ENCODE assay signal across 12 mouse cellular contexts in the genomic region with DNA sequence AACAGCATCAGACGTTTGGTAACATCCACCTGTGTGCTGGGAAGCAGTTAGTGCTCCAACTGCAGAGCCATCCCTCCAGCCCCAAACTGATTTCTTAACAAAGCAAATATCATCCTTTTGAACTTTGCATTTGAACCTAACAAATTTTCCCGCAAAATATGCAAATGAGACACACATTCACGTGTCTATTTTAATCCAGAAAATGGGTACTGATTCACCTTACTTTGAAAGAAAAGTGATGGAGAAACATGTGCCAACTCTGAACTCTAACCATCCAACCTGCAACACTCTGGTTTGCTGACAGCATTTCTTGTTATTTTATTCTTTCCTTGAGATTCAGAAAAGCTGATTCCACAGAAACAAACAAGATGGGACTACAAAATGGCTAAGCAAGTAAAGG. TPM values are rescaled to one million over a fixed set of nuclear protein-coding genes. Genes with fewer than 3 reads are reported as not detected.
A peak's percentile ranks its signal among the peaks of the same experiment; 100 is the strongest.
DNase-seq lines count a peak whose midpoint lies in the region; ATAC-seq and TF ChIP-seq lines count a peak whose summit lies in the region.
"Had no signal": no experiment of that assay in that cellular context is flagged by ENCODE, and none has a peak within 500 bp of the region (broad histone marks: within the 10 kb centered on the region; RNA-seq: fewer than 3 reads in every experiment).

No protein-coding gene starts in this region.

- H3K4me2 ChIP-seq in heart, embryonic 15.5 days = 0 out of 2 replicates have a peak overlapping the region, but pooled peaks have one; percentile 75
- H3K4me2 ChIP-seq in limb, embryonic 12.5 days = peak overlapping the region; percentile 64; the same call in 1 of the 2 replicates
- H3K4me2 ChIP-seq in CH12.LX (ENCODE audit: insufficient read depth, low read depth, poor library complexity, severe bottlenecking) = peak overlapping the region; percentile 100
- H3K4me2 ChIP-seq in liver, embryonic 13.5 days = peak overlapping the region; percentile 62

- H3K4me3 ChIP-seq in heart, embryonic 15.5 days = no peak overlapping the region
- H3K4me3 ChIP-seq in limb, embryonic 12.5 days (replicated peaks) = no peak overlapping the region
- H3K4me3 ChIP-seq in limb, embryonic 10.5 days = no peak overlapping the region
- H3K4me3 ChIP-seq in CH12.LX (replicated peaks in 1 of 3; ENCODE audit: low read depth in 2 of 3, low read length in 2 of 3, poor library complexity in 1 of 3) = peak overlapping the region in 1 of 3 experiments; percentile 67
- H3K4me3 ChIP-seq in liver, embryonic 13.5 days (replicated peaks) = no peak overlapping the region

- intact Hi-C loops in heart, postnatal 14 days (cut with DNase I) = no loop called here

- H3K36me3 ChIP-seq in heart, embryonic 15.5 days = no peaks in the 10 kb centered on the region
- no peaks in the 10 kb centered on the region for H3K36me3 ChIP-seq in limb, embryonic 12.5 days
- no peaks in the 10 kb centered on the region for H3K36me3 ChIP-seq in limb, embryonic 10.5 days
- H3K36me3 ChIP-seq in CH12.LX (replicated peaks in 1 of 2; ENCODE audit: control insufficient read depth in 1 of 2, insufficient read depth in 1 of 2, low read length in 1 of 2) = no peaks in the 10 kb centered on the region
- no peaks in the 10 kb centered on the region for H3K36me3 ChIP-seq in liver, embryonic 13.5 days
- H3K36me3 ChIP-seq: midbrain, embryonic 15.5 days had no signal

- no peak for TF ChIP-seq EP300 in CH12.LX (IDR thresholded peaks at IDR 0.05; ENCODE audit: low read length)

- no peak for TF ChIP-seq POLR2A in CH12.LX (IDR thresholded peaks at IDR 0.05; ENCODE audit: low read depth, low read length)

- DNase-seq in heart, postnatal 14 days = no peak
- DNase-seq in limb, embryonic 10.5 days (ENCODE audit: low spot score) = no peak
- DNase-seq in CH12.LX (ENCODE audit: extremely low read depth) = no peak
- DNase-seq in liver, embryonic 13.5 days = no peak
- no peak for DNase-seq in layer of hippocampus, adult 9-10 months (ENCODE audit: low spot score)
- no peak for DNase-seq in cerebellum, postnatal 25 days
- DNase-seq: cerebellum, postnatal 10 days; kidney, postnatal 25 days; lung, adult 2 months had no signal

- dilution Hi-C loops in CH12.LX (cut with MboI; ENCODE audit: extremely low pct_ligation_motif_present, extremely low pct_unique_long_range_greater_than_20kb, low sequenced_read_pairs) = no loop called here

- no peak overlapping the region for H3K27ac ChIP-seq in heart, embryonic 15.5 days
- no peak overlapping the region for H3K27ac ChIP-seq in limb, embryonic 12.5 days
- no peak overlapping the region for H3K27ac ChIP-seq in limb, embryonic 10.5 days
- H3K27ac ChIP-seq in CH12.LX (ENCODE audit: insufficient read depth, low read depth) = no peak overlapping the region
- no peak overlapping the region for H3K27ac ChIP-seq in liver, embryonic 13.5 days

- H3K9me3 ChIP-seq in heart, embryonic 15.5 days (replicated peaks) = no peaks in the 10 kb centered on the region
- H3K9me3 ChIP-seq in limb, embryonic 12.5 days = no peaks in the 10 kb centered on the region
- no peaks in the 10 kb centered on the region for H3K9me3 ChIP-seq in limb, embryonic 10.5 days (replicated peaks)
- H3K9me3 ChIP-seq in CH12.LX (replicated peaks; ENCODE audit: low read length) = no peaks in the 10 kb centered on the region
- H3K9me3 ChIP-seq in liver, embryonic 13.5 days (replicated peaks) = no peaks in the 10 kb centered on the region
- H3K9me3 ChIP-seq: midbrain, embryonic 15.5 days had no signal

- H3K4me1 ChIP-seq in heart, embryonic 15.5 days (replicated peaks) = peaks cover 40% of the 10 kb centered on the region
- peaks cover 35% of the 10 kb centered on the region for H3K4me1 ChIP-seq in limb, embryonic 12.5 days (replicated peaks)
- peaks cover 55% of the 10 kb centered on the region for H3K4me1 ChIP-seq in limb, embryonic 10.5 days
- H3K4me1 ChIP-seq in CH12.LX (ENCODE audit: control insufficient read depth in 1 of 2, insufficient read depth in 2 of 2) = peaks cover 6 to 32% of the 10 kb centered on the region in 2 experiments
- H3K4me1 ChIP-seq in liver, embryonic 13.5 days (replicated peaks) = peaks cover 29% of the 10 kb centered on the region

- TF ChIP-seq RAD21 in CH12.LX (IDR thresholded peaks at IDR 0.05; ENCODE audit: low read depth, low read length) = no peak

- no peak for TF ChIP-seq CTCF in CH12.LX (conservative IDR thresholded peaks at IDR 0.05 in 1 of 2, IDR thresholded peaks at IDR 0.05 in 1 of 2; ENCODE audit: low read depth in 2 of 2, low read length in 2 of 2)

- WGBS in heart, embryonic 15.5 days = 72% methylated on average over 3 of the region's 3 CpGs
- WGBS in limb, embryonic 12.5 days = 78% methylated on average over 3 of the region's 3 CpGs
- WGBS in limb, embryonic 10.5 days = 78% methylated on average over 3 of the region's 3 CpGs
- 46% methylated on average over 3 of the region's 3 CpGs for WGBS in liver, embryonic 13.5 days (ENCODE audit: insufficient replicate concordance)

- H3K79me2 ChIP-seq in CH12.LX (replicated peaks; ENCODE audit: control insufficient read depth, extremely low read depth, insufficient read depth, poor library complexity, severe bottlenecking) = no peaks in the 10 kb centered on the region

- no peak overlapping the region for H3K9ac ChIP-seq in heart, embryonic 15.5 days
- H3K9ac ChIP-seq in limb, embryonic 12.5 days (replicated peaks) = no peak overlapping the region
- peak overlapping the region; percentile 90 for H3K9ac ChIP-seq in CH12.LX (ENCODE audit: insufficient read depth, low read depth)
- no peak overlapping the region for H3K9ac ChIP-seq in liver, embryonic 13.5 days

- in situ Hi-C loops in CH12.LX (cut with MboI; ENCODE audit: low pct_ligation_motif_present, low pct_unique_long_range_greater_than_20kb, low sequenced_read_pairs) = no loop called here

- ATAC-seq in heart, embryonic 15.5 days (replicated peaks; ENCODE audit: insufficient number of reproducible peaks, insufficient read depth, low FRiP score, low read depth) = no peak
- ATAC-seq in limb, embryonic 12.5 days (ENCODE audit: insufficient number of reproducible peaks, insufficient read depth, low FRiP score, low TSS enrichment, low read depth) = no peak
- no peak for ATAC-seq in liver, embryonic 13.5 days (ENCODE audit: low read depth)

- H3K27me3 ChIP-seq in heart, embryonic 15.5 days = no peaks in the 10 kb centered on the region
- H3K27me3 ChIP-seq in limb, embryonic 12.5 days = no peaks in the 10 kb centered on the region
- H3K27me3 ChIP-seq in limb, embryonic 10.5 days (ENCODE audit: low read depth, poor library complexity, severe bottlenecking) = no peaks in the 10 kb centered on the region
- no peaks in the 10 kb centered on the region for H3K27me3 ChIP-seq in CH12.LX (replicated peaks)
- no peaks in the 10 kb centered on the region for H3K27me3 ChIP-seq in liver, embryonic 13.5 days
- H3K27me3 ChIP-seq: midbrain, embryonic 15.5 days had no signal

TF ChIP-seq in CH12.LX, 34 proteins besides CTCF, POLR2A, EP300 and RAD21:
- TF ChIP-seq RCOR1 (conservative IDR thresholded peaks at IDR 0.05; ENCODE audit: low read depth, low read length) (no peak), MYC (IDR thresholded peaks at IDR 0.05; ENCODE audit: low read depth, low read length) (no peak), E2F4 (IDR thresholded peaks at IDR 0.05; ENCODE audit: insufficient replicate concordance, low read depth, low read length) (peak; percentile 69; the same call in 1 of the 2 replicates), BHLHE40 (IDR thresholded peaks at IDR 0.05; ENCODE audit: low read depth, low read length) (peak; percentile 90), ZC3H11A (IDR thresholded peaks at IDR 0.05; ENCODE audit: low read depth, low read length) (peak; percentile 16; the same call in 1 of the 2 replicates), MAZ (IDR thresholded peaks at IDR 0.05; ENCODE audit: low read depth, low read length) (no peak)
TF ChIP-seq in CH12.LX: peak in this region for 3.

RNA-seq across cellular contexts. Expression of a gene that starts 36.0 kb away (rescaled TPM):
- 1.9 and 2.9 TPM in 2 replicates for polyA plus RNA-seq in heart, embryonic 15.5 days (2015; fragmentation: Nextera tagmentation; extraction: Ambion mirVana)
- total RNA-seq in heart, postnatal 14 days (2021) = 1 to 10 TPM; 3.7 to 5.0 TPM
- 5.1 and 5.4 TPM in 2 replicates for polyA plus RNA-seq in limb, embryonic 12.5 days (2016; fragmentation: Nextera tagmentation; extraction: Ambion mirVana)
- 4.3 and 4.7 TPM in 2 replicates for polyA plus RNA-seq in limb, embryonic 10.5 days (2016; fragmentation: Nextera tagmentation; extraction: Ambion mirVana)
- total RNA-seq in CH12.LX (2012; rRNA removed) = 0.88 and 0.98 TPM in 2 replicates
- total RNA-seq in CH12.LX (2014; rRNA removed) = 0.78 and 0.81 TPM in 2 replicates
- polyA plus RNA-seq in CH12.LX (2012; ENCODE audit: insufficient read length, low read depth) = 1.4 and 1.8 TPM in 2 replicates
- 0.69 and 1.1 TPM in 2 replicates for polyA plus RNA-seq in liver, embryonic 13.5 days (2015; fragmentation: Nextera tagmentation; extraction: Ambion mirVana)
